Mouse (Mus musculus) hindbrain, embryonic 14.5 days (tissue): Measurements from ENCODE around the gene Gm49366. TPM values are rescaled to one million over a fixed set of nuclear protein-coding genes. Genes with fewer than 3 reads are reported as not detected.
"Not testable (repeated sequence)": the region's sequence is repeated elsewhere in the genome, so short reads cannot be mapped to it uniquely, and the experiment has no call there.

Experiments
- ATAC-seq: fragments of 200-750 bp; cut with Nextera tagmentation; 2 replicates; pipeline ENCODE4 v1.8.0; 2017; ENCODE audit warnings: moderate number of reproducible peaks, mild to moderate bottlenecking, moderate TSS enrichment, moderate library complexity; ENCODE audit not compliant: low FRiP score
- DNase-seq: peaks from one replicate; pipeline ENCODE4 v3.0.0-alpha.2; 2015; ENCODE audit warnings: low spot score
- H3K27ac ChIP-seq: fragments of 300-500 bp; sonication (generic); 2 replicates; pipeline ENCODE4 v1.5.1; 2014; ENCODE audit warnings: mild to moderate bottlenecking, moderate library complexity
- H3K27me3 ChIP-seq: fragments of 300-500 bp; sonication (generic); 2 replicates; pipeline ENCODE4 v1.6.1; 2014; ENCODE audit warnings: mild to moderate bottlenecking, low read length, mixed read lengths; ENCODE audit not compliant: control insufficient read depth, insufficient read depth
- H3K36me3 ChIP-seq: fragments of 300-500 bp; sonication (generic); replicated peaks from 2 replicates; pipeline ENCODE4 v1.6.1; 2014; ENCODE audit not compliant: control insufficient read depth, insufficient read depth
- H3K4me1 ChIP-seq: fragments of 300-500 bp; sonication (generic); replicated peaks from 2 replicates; pipeline ENCODE4 v1.6.1; 2014; ENCODE audit warnings: antibody characterized with exemption, low read length, mixed read lengths; ENCODE audit not compliant: control insufficient read depth, insufficient read depth
- H3K4me2 ChIP-seq: fragments of 300-500 bp; sonication (generic); replicated peaks from 2 replicates; pipeline ENCODE4 v1.6.1; 2014; ENCODE audit warnings: mild to moderate bottlenecking, moderate library complexity
- H3K4me3 ChIP-seq: fragments of 300-500 bp; sonication (generic); replicated peaks from 2 replicates; pipeline ENCODE4 v1.5.1; 2014; ENCODE audit warnings: mild to moderate bottlenecking, low read length
- H3K9ac ChIP-seq: fragments of 300-500 bp; sonication (generic); 2 replicates; pipeline ENCODE4 v1.6.1; 2014
- H3K9me3 ChIP-seq: fragments of 300-500 bp; sonication (generic); 2 replicates; pipeline ENCODE4 v1.6.1; 2016; ENCODE audit warnings: low read length; ENCODE audit not compliant: control insufficient read depth
- WGBS: fragments of 180-500 bp; shearing (Covaris S2); extraction: QIAGEN DNeasy Blood & Tissue Kit; methylation state at CpG from one replicate; pipeline ENCODE4 v1.1.7; 2014; 5-methylcytosine and 5-hydroxymethylcytosine counted together
- polyA plus RNA-seq: library from polyadenylated mRNA; unstranded; fragments of >200 nt; fragmentation: Nextera tagmentation; extraction: Ambion mirVana; gene quantifications from 2 replicates; pipeline ENCODE4 v1.2.1, GENCODE M21; 2014

The Gm49366 gene
- polyA plus RNA-seq, 1 experiment from 2014 or later: not detected

DNA sequence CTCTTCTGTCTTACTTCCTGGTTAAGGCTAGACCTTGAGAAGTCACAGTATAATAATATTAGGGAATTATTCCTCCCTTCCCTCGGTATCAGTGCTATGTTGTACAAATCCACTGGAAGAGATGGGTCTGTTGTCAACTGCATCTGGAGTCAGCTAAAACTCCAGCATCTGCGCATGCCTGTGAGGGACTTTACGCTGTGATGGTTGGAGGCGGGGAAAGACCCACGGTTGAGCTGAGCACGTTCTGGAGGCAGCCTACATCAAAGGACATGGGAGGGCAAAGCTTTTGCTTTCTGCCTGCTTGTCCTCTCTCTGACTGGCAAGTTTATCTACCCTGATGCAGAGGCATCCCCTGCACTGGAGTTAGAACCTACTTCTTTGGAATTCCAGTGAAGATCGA, 12.8 kb upstream of the Gm49366 start:
- Histone ChIP-seq H3K4me2 (no peak overlapping the region), H3K27ac (no peak overlapping the region), H3K9ac (no peak overlapping the region), H3K4me1 (no peaks in the 10 kb centered on the region), H3K9me3 (no peaks in the 10 kb centered on the region), H3K4me3 (no peak overlapping the region), H3K36me3 (no peaks in the 10 kb centered on the region), H3K27me3 (no peaks in the 10 kb centered on the region)
- ATAC-seq (no peak), DNase-seq (no peak)
- 89% methylated on average over 7 of the region's 7 CpGs for WGBS

DNA sequence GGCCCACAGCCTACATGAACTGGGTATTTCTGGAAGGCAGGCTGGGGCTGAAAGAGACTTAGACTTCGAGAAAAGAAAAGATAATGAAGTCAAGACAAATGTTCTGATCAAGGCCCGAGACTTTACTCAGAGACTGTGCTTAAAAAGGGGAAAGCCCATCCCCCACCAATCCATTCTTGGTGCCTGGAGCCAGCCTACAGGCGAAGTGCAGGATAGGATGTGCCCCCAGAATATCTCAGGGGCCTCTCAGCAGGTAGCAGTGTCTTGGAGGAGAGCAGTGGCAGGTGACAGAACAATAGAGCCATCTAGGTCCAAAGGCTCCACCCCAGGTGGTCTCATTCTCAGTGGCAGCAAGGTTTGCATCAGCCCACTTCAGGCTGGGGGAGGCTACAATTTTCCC, 10.4 kb upstream of the Gm49366 start:
- H3K27me3 ChIP-seq, H3K36me3 ChIP-seq, H3K4me3 ChIP-seq, H3K9me3 ChIP-seq, H3K4me2 ChIP-seq, ATAC-seq, H3K9ac ChIP-seq, H3K27ac ChIP-seq, DNase-seq, H3K4me1 ChIP-seq: not testable (repeated sequence)
- WGBS: 47% methylated on average over 3 of the region's 3 CpGs

- 89% methylated on average over 1 of the region's 1 CpGs for WGBS
- not testable (repeated sequence) for H3K4me1 ChIP-seq, H3K4me3 ChIP-seq, H3K36me3 ChIP-seq, H3K4me2 ChIP-seq, DNase-seq, H3K27ac ChIP-seq, H3K27me3 ChIP-seq, ATAC-seq, H3K9me3 ChIP-seq, H3K9ac ChIP-seq
These were observed 9.7 kb upstream of the Gm49366 start for GRCm38 (mm10) chr12:84029043-84029442.

GRCm38 (mm10) chr12:84030659-84031332, 7.9 kb upstream of the Gm49366 start:
- H3K4me1 ChIP-seq: no peaks in the 10 kb centered on the region
- H3K27me3 ChIP-seq: no peaks in the 10 kb centered on the region
- no peaks in the 10 kb centered on the region for H3K36me3 ChIP-seq
- DNase-seq: peak; percentile 85
- H3K9me3 ChIP-seq: no peaks in the 10 kb centered on the region
- H3K4me3 ChIP-seq: no peak overlapping the region
- no peak for ATAC-seq
- H3K4me2 ChIP-seq: no peak overlapping the region
- H3K27ac ChIP-seq: no peak overlapping the region
- H3K9ac ChIP-seq: no peak overlapping the region
- 72% methylated on average over 4 of the region's 4 CpGs for WGBS

DNA sequence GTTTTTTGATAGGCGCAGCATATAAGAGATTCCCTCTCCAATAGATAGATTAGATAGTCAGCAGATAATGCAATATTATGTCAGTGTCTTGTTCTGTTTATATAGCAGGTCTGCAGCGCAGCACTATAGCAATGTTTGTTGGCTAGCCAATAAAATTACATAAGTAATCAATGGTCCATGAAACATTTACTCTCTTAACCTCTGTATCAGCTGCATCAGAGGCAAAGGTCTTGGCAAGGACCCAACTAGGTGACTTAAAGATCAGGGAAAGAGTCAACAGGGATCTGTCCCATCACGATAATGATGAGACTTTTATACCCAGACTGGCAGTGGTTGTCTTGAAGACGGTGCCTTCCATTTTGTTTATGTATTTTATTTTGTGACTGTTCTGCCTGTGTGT, 5.9 kb upstream of the Gm49366 start:
- Histone ChIP-seq H3K4me1 (no peaks in the 10 kb centered on the region), H3K9ac (no peak overlapping the region), H3K27me3 (no peaks in the 10 kb centered on the region), H3K4me2 (no peak overlapping the region), H3K4me3 (no peak overlapping the region), H3K36me3 (no peaks in the 10 kb centered on the region), H3K9me3 (no peaks in the 10 kb centered on the region), H3K27ac (no peak overlapping the region)
- no peak for ATAC-seq
- no peak for DNase-seq
- 88% methylated on average over 4 of the region's 4 CpGs for WGBS

- not testable (repeated sequence) for H3K4me3 ChIP-seq, H3K9me3 ChIP-seq, H3K9ac ChIP-seq, H3K27me3 ChIP-seq, DNase-seq, H3K36me3 ChIP-seq, ATAC-seq, H3K27ac ChIP-seq, H3K4me1 ChIP-seq, H3K4me2 ChIP-seq
- 85% methylated on average over 2 of the region's 2 CpGs for WGBS
These were observed 5.4 kb upstream of the Gm49366 start for GRCm38 (mm10) chr12:84033302-84033701.

GRCm38 (mm10) chr12:84034108-84034507, 4.6 kb upstream of the Gm49366 start:
- ATAC-seq (no peak), DNase-seq (no peak)
- Histone ChIP-seq H3K36me3 (no peaks in the 10 kb centered on the region), H3K4me3 (no peak overlapping the region), H3K4me1 (no peaks in the 10 kb centered on the region), H3K27me3 (no peaks in the 10 kb centered on the region), H3K4me2 (no peak overlapping the region), H3K9ac (no peak overlapping the region), H3K9me3 (0 out of 2 replicates have a peak, but pooled peaks cover 2% of the 10 kb centered on the region), H3K27ac (no peak overlapping the region)
- WGBS: 72% methylated on average over 4 of the region's 4 CpGs

- not testable (repeated sequence) for H3K36me3 ChIP-seq, ATAC-seq, H3K9me3 ChIP-seq, H3K4me1 ChIP-seq, DNase-seq, H3K27ac ChIP-seq, H3K27me3 ChIP-seq
- 15% methylated on average over 16 of the region's 32 CpGs for WGBS
- Histone ChIP-seq H3K4me2 (peak within 1 kb of the TSS; percentile 59), H3K4me3 (peak within 1 kb of the TSS; percentile 39), H3K9ac (peak within 1 kb of the TSS; percentile 50)
These were observed 494 bp upstream of the Gm49366 start, which contains the start of gene Acot4 for GRCm38 (mm10) chr12:84038241-84038640. Gene Acot4, plus strand, starts transcription at chr12:84038379.

DNA sequence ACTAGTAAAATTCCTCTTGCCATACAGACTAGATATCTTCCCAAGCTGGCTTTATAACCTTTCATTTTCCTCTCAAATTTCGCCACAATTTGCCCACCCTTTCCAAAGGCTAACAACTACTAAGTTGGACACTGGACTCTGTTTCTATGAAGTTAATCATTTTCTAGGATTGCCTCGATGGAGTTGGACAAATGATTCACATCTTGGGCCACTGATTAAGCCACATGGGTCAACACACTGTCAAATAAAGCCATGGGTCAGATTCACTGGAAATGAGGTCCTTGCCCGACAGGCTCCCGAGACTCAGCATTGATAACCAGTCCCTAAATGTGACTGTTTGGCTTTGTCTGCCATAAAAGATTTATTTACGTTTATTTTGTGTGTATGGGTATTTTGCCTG, 3.5 kb downstream of the Gm49366 start:
- no peaks in the 10 kb centered on the region for H3K4me1 ChIP-seq
- WGBS: 89% methylated on average over 5 of the region's 5 CpGs

GRCm38 (mm10) chr12:84044045-84044444, 5.3 kb downstream of the Gm49366 start:
- no peaks in the 10 kb centered on the region for H3K4me1 ChIP-seq
- H3K36me3 ChIP-seq: no peaks in the 10 kb centered on the region
- 82% methylated on average over 2 of the region's 2 CpGs for WGBS
- no peak overlapping the region for H3K9ac ChIP-seq
- ATAC-seq (no peak), DNase-seq (no peak)
- no peak overlapping the region for H3K4me3 ChIP-seq
- H3K27ac ChIP-seq: no peak overlapping the region
- H3K9me3 ChIP-seq: peaks cover 24% of the 10 kb centered on the region; the same call in 1 of the 2 replicates
- H3K4me2 ChIP-seq: no peak overlapping the region
- no peaks in the 10 kb centered on the region for H3K27me3 ChIP-seq

More for the DNA sequence above, 3.5 kb downstream of the Gm49366 start:
- no peak for DNase-seq
- H3K9me3 ChIP-seq: peaks cover 9% of the 10 kb centered on the region; the same call in 1 of the 2 replicates
- H3K9ac ChIP-seq: no peak overlapping the region
- no peak overlapping the region for H3K4me2 ChIP-seq
- no peaks in the 10 kb centered on the region for H3K36me3 ChIP-seq
- no peak for ATAC-seq
- H3K27ac ChIP-seq: no peak overlapping the region
- no peak overlapping the region for H3K4me3 ChIP-seq
- H3K27me3 ChIP-seq: no peaks in the 10 kb centered on the region
